Mouse (Mus musculus) ovary, postnatal 36 days (tissue): ENCODE measurements around the gene Pnma5.
"Not testable (repeated sequence)": the region's sequence is repeated elsewhere in the genome, so short reads cannot be mapped to it uniquely, and the experiment has no call there.

Experiments used
- DNase-seq: peaks from one replicate; pipeline ENCODE4 v3.0.0; 2022; ENCODE audit warnings: low spot score, mixed read lengths

Gene Pnma5

GRCm38 (mm10) chrX:73037003-73037402 lies at the start of gene Pnma5:
Gene Pnma5, minus strand, starts transcription at chrX:73037103.
- no peak for DNase-seq

- not testable (repeated sequence) for DNase-seq
Observed at GRCm38 (mm10) chrX:73082267-73083055, 45.6 kb upstream of the Pnma5 start, which contains the start of gene Xlr4a. Gene Xlr4a, minus strand, starts transcription at chrX:73082478.

GRCm38 (mm10) chrX:73066765-73067312 lies 29.9 kb upstream of the Pnma5 start:
- not testable (repeated sequence) for DNase-seq

- DNase-seq = no peak
Observed at GRCm38 (mm10) chrX:73064415-73064793, 27.5 kb upstream of the Pnma5 start, which contains the start of gene Pnma3. Gene Pnma3, plus strand, starts transcription at chrX:73064787.

- no peak for DNase-seq
Observed at GRCm38 (mm10) chrX:73063512-73064414, 26.9 kb upstream of the Pnma5 start.

GRCm38 (mm10) chrX:73062323-73062722 lies 25.4 kb upstream of the Pnma5 start:
- DNase-seq = no peak

GRCm38 (mm10) chrX:73061528-73061927 lies 24.6 kb upstream of the Pnma5 start:
- no peak for DNase-seq

GRCm38 (mm10) chrX:73053860-73054563 lies 17.1 kb upstream of the Pnma5 start:
- DNase-seq = peak; percentile 88

GRCm38 (mm10) chrX:73039666-73040065 lies 2.8 kb upstream of the Pnma5 start:
- DNase-seq = no peak

GRCm38 (mm10) chrX:73038831-73039230 lies 1.9 kb upstream of the Pnma5 start:
- DNase-seq = no peak

GRCm38 (mm10) chrX:73012846-73013245 lies 24.1 kb downstream of the Pnma5 start:
- DNase-seq = no peak

GRCm38 (mm10) chrX:73007597-73008479 lies 29.1 kb downstream of the Pnma5 start:
- peak; percentile 88 for DNase-seq

GRCm38 (mm10) chrX:73005678-73006077 lies 31.2 kb downstream of the Pnma5 start:
- no peak for DNase-seq

GRCm38 (mm10) chrX:73003110-73003509 lies 33.8 kb downstream of the Pnma5 start:
- DNase-seq = no peak

GRCm38 (mm10) chrX:72995542-72995941 lies 41.4 kb downstream of the Pnma5 start:
- DNase-seq = no peak

GRCm38 (mm10) chrX:72992291-72992919 lies 44.5 kb downstream of the Pnma5 start:
- DNase-seq = no peak

GRCm38 (mm10) chrX:72990581-72990980 lies 46.3 kb downstream of the Pnma5 start:
- DNase-seq = no peak

GRCm38 (mm10) chrX:72988431-72988830 lies 48.5 kb downstream of the Pnma5 start:
- DNase-seq = no peak

- DNase-seq = no peak
Observed at GRCm38 (mm10) chrX:72987520-72987905, 49.4 kb downstream of the Pnma5 start.

- peak; percentile 65 for DNase-seq
Observed at GRCm38 (mm10) chrX:72986841-72987519, 49.9 kb downstream of the Pnma5 start, which contains the start of gene Zfp185. Gene Zfp185, plus strand, starts transcription at chrX:72987339.
